Mouse (Mus musculus): ENCODE data around the gene Mettl24. TPM values are rescaled to one million over a fixed set of nuclear protein-coding genes. Genes with fewer than 3 reads are reported as not detected.

Mettl24 gene
- total RNA-seq, 1 experiment from 2014 or later: not detected

- no peak for ATAC-seq (replicated peaks; ENCODE audit: insufficient number of reproducible peaks, low FRiP score, low TSS enrichment, poor library complexity, severe bottlenecking)
Measured at GRCm38 (mm10) chr10:40847176-40847874, 164.2 kb downstream of the Mettl24 start.

GRCm38 (mm10) chr10:40850644-40851043 lies 167.6 kb downstream of the Mettl24 start:
- ATAC-seq (replicated peaks; ENCODE audit: insufficient number of reproducible peaks, low FRiP score, low TSS enrichment, poor library complexity, severe bottlenecking): no peak

DNA sequence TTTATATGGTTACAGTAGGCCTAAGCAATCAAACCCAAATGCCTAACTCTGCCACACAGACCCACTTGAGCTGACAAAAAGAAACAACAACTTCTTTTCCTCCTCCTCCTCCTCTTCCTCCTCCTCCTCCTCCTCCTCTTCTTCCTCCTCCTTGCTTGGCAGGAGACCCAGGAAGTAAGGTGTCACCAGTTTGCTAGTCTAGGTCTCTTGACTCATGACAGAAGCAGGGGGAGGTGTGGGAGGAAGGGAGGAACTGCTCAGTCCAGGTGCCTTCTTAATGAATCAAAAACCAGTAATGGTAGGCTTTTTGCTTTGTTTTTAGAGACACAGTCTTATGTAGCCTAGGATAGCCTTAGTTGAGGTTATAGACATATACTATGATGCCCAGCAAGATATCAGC lies 168.1 kb downstream of the Mettl24 start:
- no peak for ATAC-seq (replicated peaks; ENCODE audit: insufficient number of reproducible peaks, low FRiP score, low TSS enrichment, poor library complexity, severe bottlenecking)

- no peak for ATAC-seq (replicated peaks; ENCODE audit: insufficient number of reproducible peaks, low FRiP score, low TSS enrichment, poor library complexity, severe bottlenecking)
Measured at GRCm38 (mm10) chr10:40855616-40856015, 172.5 kb downstream of the Mettl24 start.

GRCm38 (mm10) chr10:40856703-40857102 lies 173.6 kb downstream of the Mettl24 start:
- no peak for ATAC-seq (replicated peaks; ENCODE audit: insufficient number of reproducible peaks, low FRiP score, low TSS enrichment, poor library complexity, severe bottlenecking)

GRCm38 (mm10) chr10:40857599-40857998 lies 174.5 kb downstream of the Mettl24 start:
- ATAC-seq (replicated peaks; ENCODE audit: insufficient number of reproducible peaks, low FRiP score, low TSS enrichment, poor library complexity, severe bottlenecking): no peak

Other genes starting within 250 kb of the Mettl24 start
- not detected in 3 replicates for gene Slc22a16, start 112.9 kb upstream of the Mettl24 start, total RNA-seq (2017)
- not detected in 3 replicates for gene Ddo, start 53.3 kb upstream of the Mettl24 start, total RNA-seq (2017)
- gene Cdc40, start 200.0 kb downstream of the Mettl24 start, total RNA-seq (2017): 65.7 to 69.4 TPM (median 66.5 TPM) in 3 replicates
- gene Wasf1, start 200.2 kb downstream of the Mettl24 start, total RNA-seq (2017): not detected in 3 replicates

All from monocyte, adult 5-6 weeks (primary cell).